Comparison of ENCODE assay signal across 18 mouse cellular contexts in genomic region chr2:4998905-4999304, GRCm38 (mm10). TPM values are rescaled to one million over a fixed set of nuclear protein-coding genes. Genes with fewer than 3 reads are reported as not detected.
A peak's percentile ranks its signal among the peaks of the same experiment; 100 is the strongest.
DNase-seq lines count a peak whose midpoint lies in the region; ATAC-seq and TF ChIP-seq lines count a peak whose summit lies in the region.
"Had no signal": no experiment of that assay in that cellular context is flagged by ENCODE, and none has a peak within 500 bp of the region (broad histone marks: within the 10 kb centered on the region; RNA-seq: fewer than 3 reads in every experiment).

No protein-coding gene starts in this region.

- TF ChIP-seq CTCF in heart, adult 2 months (IDR thresholded peaks at IDR 0.05) = peak; percentile 34
- TF ChIP-seq CTCF in lung, embryonic 14.5 days (IDR thresholded peaks at IDR 0.05; ENCODE audit: low read depth) = peak; percentile 60
- peak; percentile 8; the same call in 1 of the 2 replicates for TF ChIP-seq CTCF in bone marrow, adult 2 months (IDR thresholded peaks at IDR 0.05; ENCODE audit: control insufficient read depth, insufficient read depth, low read length)

- 68% methylated on average over 3 of the region's 3 CpGs for WGBS in heart, adult 2 months
- WGBS in heart, embryonic 11.5 days (ENCODE audit: insufficient replicate concordance) = 77% methylated on average over 3 of the region's 3 CpGs
- 77% methylated on average over 3 of the region's 3 CpGs for WGBS in lung, embryonic 14.5 days
- WGBS in bone marrow, adult 2 months = 67% methylated on average over 3 of the region's 3 CpGs

- H3K9me3 ChIP-seq in heart, embryonic 11.5 days (replicated peaks; ENCODE audit: control insufficient read depth, low read length) = no peaks in the 10 kb centered on the region
- H3K9me3 ChIP-seq in lung, embryonic 14.5 days (ENCODE audit: low read depth, low read length) = no peaks in the 10 kb centered on the region
- H3K9me3 ChIP-seq: hindbrain, embryonic 15.5 days; limb, embryonic 12.5 days had no signal

- H3K4me1 ChIP-seq in heart, adult 2 months (ENCODE audit: control insufficient read depth, insufficient read depth, low read length) = no peaks in the 10 kb centered on the region
- no peaks in the 10 kb centered on the region for H3K4me1 ChIP-seq in heart, embryonic 11.5 days (ENCODE audit: control insufficient read depth, insufficient read depth, low read length)
- no peaks in the 10 kb centered on the region for H3K4me1 ChIP-seq in lung, embryonic 14.5 days (ENCODE audit: insufficient read depth)
- no peaks in the 10 kb centered on the region for H3K4me1 ChIP-seq in bone marrow, adult 2 months (ENCODE audit: control insufficient read depth, insufficient read depth, low read length)
- H3K4me1 ChIP-seq: hindbrain, embryonic 15.5 days; limb, embryonic 12.5 days had no signal

- no peak overlapping the region for H3K4me3 ChIP-seq in heart, adult 2 months
- no peak overlapping the region for H3K4me3 ChIP-seq in heart, embryonic 11.5 days (ENCODE audit: low read depth, low read length)
- H3K4me3 ChIP-seq in lung, embryonic 14.5 days (ENCODE audit: low read depth, low read length) = no peak overlapping the region
- no peak overlapping the region for H3K4me3 ChIP-seq in bone marrow, adult 2 months (replicated peaks; ENCODE audit: control insufficient read depth, low read depth, low read length)
- H3K4me3 ChIP-seq: erythroblast, embryonic 14.5 days; hindbrain, embryonic 15.5 days; limb, embryonic 12.5 days had no signal

- intact Hi-C loops in heart, adult 2 months (cut with DNase I) = no loop called here

- TF ChIP-seq POLR2A in heart, adult 2 months (IDR thresholded peaks at IDR 0.05; ENCODE audit: insufficient read depth, low read depth, low read length) = no peak
- no peak for TF ChIP-seq POLR2A in bone marrow, adult 2 months (IDR thresholded peaks at IDR 0.05; ENCODE audit: borderline replicate concordance, control insufficient read depth, low read depth, low read length)

- no peak overlapping the region for H3K9ac ChIP-seq in heart, adult 2 months (ENCODE audit: low read depth, low read length)
- H3K9ac ChIP-seq in heart, embryonic 11.5 days (ENCODE audit: low read depth, low read length) = no peak overlapping the region
- no peak overlapping the region for H3K9ac ChIP-seq in lung, embryonic 14.5 days
- H3K9ac ChIP-seq: hindbrain, embryonic 15.5 days; limb, embryonic 12.5 days had no signal

- no peaks in the 10 kb centered on the region for H3K79me2 ChIP-seq in heart, adult 2 months (replicated peaks; ENCODE audit: control insufficient read depth, insufficient read depth, low read length)

- no peak overlapping the region for H3K27ac ChIP-seq in heart, adult 2 months
- no peak overlapping the region for H3K27ac ChIP-seq in heart, embryonic 11.5 days (ENCODE audit: low read depth, low read length)
- H3K27ac ChIP-seq in lung, embryonic 14.5 days (ENCODE audit: low read depth) = no peak overlapping the region
- H3K27ac ChIP-seq in bone marrow, adult 2 months (ENCODE audit: control insufficient read depth, insufficient read depth, low read depth, low read length, poor library complexity) = no peak overlapping the region
- H3K27ac ChIP-seq: hindbrain, embryonic 15.5 days; limb, embryonic 12.5 days had no signal

- no peak for TF ChIP-seq EP300 in heart, adult 2 months (IDR thresholded peaks at IDR 0.05; ENCODE audit: insufficient read depth, low read depth, low read length)

- no peaks in the 10 kb centered on the region for H3K27me3 ChIP-seq in heart, adult 2 months (ENCODE audit: control insufficient read depth, insufficient read depth, low read length)
- H3K27me3 ChIP-seq in heart, embryonic 11.5 days (ENCODE audit: control insufficient read depth, insufficient read depth, low read length) = no peaks in the 10 kb centered on the region
- no peaks in the 10 kb centered on the region for H3K27me3 ChIP-seq in lung, embryonic 14.5 days (ENCODE audit: insufficient read depth, low read length)
- H3K27me3 ChIP-seq: hindbrain, embryonic 15.5 days; limb, embryonic 12.5 days had no signal

- DNase-seq in heart, adult 2 months = no peak
- peak; percentile 39 for DNase-seq in lung, embryonic 14.5 days
- no peak for DNase-seq in lung, postnatal 14 days
- DNase-seq in lung, postnatal 36 days = peak; percentile 39
- no peak for DNase-seq in layer of hippocampus, postnatal 25 days (ENCODE audit: extremely low spot score in 1 of 2, low spot score in 1 of 2)
- DNase-seq in adrenal gland, adult (ENCODE audit: inconsistent age in 2 of 2, low spot score in 1 of 2) = no peak
- DNase-seq: cerebellum, adult 11-12 months; embryo, embryonic 11 days; midbrain, embryonic 14.5 days; right cerebral cortex, postnatal 14 days had no signal

- H3K4me2 ChIP-seq in heart, embryonic 11.5 days = no peak overlapping the region
- H3K4me2 ChIP-seq in lung, embryonic 14.5 days = no peak overlapping the region
- H3K4me2 ChIP-seq: hindbrain, embryonic 15.5 days; limb, embryonic 12.5 days had no signal

- no peak for ATAC-seq in heart, embryonic 11.5 days (replicated peaks; ENCODE audit: insufficient number of reproducible peaks, low FRiP score, low TSS enrichment)
- ATAC-seq in lung, embryonic 14.5 days (ENCODE audit: insufficient read depth) = no peak

- no peaks in the 10 kb centered on the region for H3K36me3 ChIP-seq in heart, adult 2 months (ENCODE audit: control insufficient read depth, insufficient read depth, low read length)
- H3K36me3 ChIP-seq in heart, embryonic 11.5 days (ENCODE audit: control insufficient read depth, insufficient read depth, low read length) = peaks cover 27% of the 10 kb centered on the region
- H3K36me3 ChIP-seq in lung, embryonic 14.5 days (ENCODE audit: insufficient read depth) = peaks cover 92% of the 10 kb centered on the region
- H3K36me3 ChIP-seq: hindbrain, embryonic 15.5 days had no signal

RNA-seq across cellular contexts. Expression of gene Mcm10, which starts 13.7 kb away (rescaled TPM):
- under 1 TPM; 0.31 to 0.39 TPM for total RNA-seq in heart, adult 2 months (2021)
- 0.14 and 0.85 TPM in 2 replicates for polyA plus RNA-seq in heart, adult 2 months (2012; rRNA removed)
- 21.4 and 23.2 TPM in 2 replicates for polyA plus RNA-seq in heart, embryonic 11.5 days (2014; fragmentation: Nextera tagmentation; extraction: Ambion mirVana)
- 50.3 and 52.3 TPM in 2 replicates for polyA plus RNA-seq in lung, embryonic 14.5 days (2014; fragmentation: Nextera tagmentation; extraction: Ambion mirVana)
- polyA plus RNA-seq in bone marrow, adult 2 months (2011; ENCODE audit: insufficient read depth, insufficient read length, low replicate concordance, missing spikeins) = 62.2 and 92.2 TPM in 2 replicates
- total RNA-seq in layer of hippocampus, postnatal 25 days (2021) = 1 to 10 TPM; 1.0 to 1.1 TPM

RNA-seq across cellular contexts. Expression of gene Ucma, which starts 23.0 kb away (rescaled TPM):
- not detected for total RNA-seq in heart, adult 2 months (2021)
- polyA plus RNA-seq in heart, adult 2 months (2012; rRNA removed) = 0.88 and 1.4 TPM in 2 replicates
- not detected in 2 replicates for polyA plus RNA-seq in heart, embryonic 11.5 days (2014; fragmentation: Nextera tagmentation; extraction: Ambion mirVana)
- polyA plus RNA-seq in lung, embryonic 14.5 days (2014; fragmentation: Nextera tagmentation; extraction: Ambion mirVana) = not detected in 2 replicates
- 2.8 TPM in 1 of 2 replicates, not detected in the other for polyA plus RNA-seq in bone marrow, adult 2 months (2011; ENCODE audit: insufficient read depth, insufficient read length, low replicate concordance, missing spikeins)
- 1 to 10 TPM; 2.4 to 3.6 TPM for total RNA-seq in layer of hippocampus, postnatal 25 days (2021)
- total RNA-seq: adrenal gland, postnatal 36 days had no signal
- polyA plus RNA-seq: erythroblast, embryonic 14.5 days; limb, embryonic 12.5 days; lung, embryonic 16.5 days; neural tube, embryonic 14.5 days had no signal

Comparison
In these comparisons a context has a peak if more than half of its experiments do, and no peak if none do; other contexts are left out.
1. DNase-seq: peak in lung, embryonic 14.5 days (single experiment) and lung, postnatal 36 days (single experiment); none in heart, adult 2 months (0 of 2), lung, postnatal 14 days (single experiment), layer of hippocampus, postnatal 25 days (0 of 2) and adrenal gland, adult (0 of 2).
2. RNA of gene Mcm10, which starts 13.7 kb away (polyA plus RNA-seq): 62.2 to 92.2 TPM in bone marrow, adult 2 months, 50.3 to 52.3 TPM in lung, embryonic 14.5 days and 21.4 to 23.2 TPM in heart, embryonic 11.5 days; 0.14 to 0.85 TPM in heart, adult 2 months; every median in the first group is over 10 times any median in the second.
3. CTCF ChIP-seq: peak in every context shown above with its lines; median percentile 60 in lung, embryonic 14.5 days; 34 in heart, adult 2 months; 8 in bone marrow, adult 2 months.